Mouse (Mus musculus) MEL-GATA-1-ER (cell line): ENCODE results near the gene Sohlh2.

Experiments
- DNase-seq: peaks from one replicate; pipeline ENCODE4 v3.0.0-alpha.2; 2012; ENCODE audit warnings: low read depth; ENCODE audit errors: extremely low read depth

Sohlh2 gene

GRCm38 (mm10) chr3:55206413-55206812 is 24.6 kb downstream of the Sohlh2 start:
- no peak for DNase-seq

- DNase-seq = no peak
Observed at GRCm38 (mm10) chr3:55207665-55208064, 25.8 kb downstream of the Sohlh2 start.

GRCm38 (mm10) chr3:55212254-55212653 is 30.4 kb downstream of the Sohlh2 start:
- DNase-seq = no peak

- DNase-seq = no peak
Observed at GRCm38 (mm10) chr3:55213785-55214184, 32.0 kb downstream of the Sohlh2 start.

GRCm38 (mm10) chr3:55214413-55214812 is 32.6 kb downstream of the Sohlh2 start:
- no peak for DNase-seq

- no peak for DNase-seq
Observed at GRCm38 (mm10) chr3:55222502-55222901, 40.7 kb downstream of the Sohlh2 start.

GRCm38 (mm10) chr3:55223862-55224261 is 42.0 kb downstream of the Sohlh2 start:
- no peak for DNase-seq

GRCm38 (mm10) chr3:55226501-55227213 is 44.8 kb downstream of the Sohlh2 start:
- no peak for DNase-seq

GRCm38 (mm10) chr3:55227214-55227581 is 45.4 kb downstream of the Sohlh2 start:
- DNase-seq = no peak

GRCm38 (mm10) chr3:55241730-55242421 is 60.0 kb downstream of the Sohlh2 start, which contains the start of gene Dclk1:
Gene Dclk1 (plus strand): TSS chr3:55242364.
- DNase-seq = no peak

GRCm38 (mm10) chr3:55242422-55243055 is 60.7 kb downstream of the Sohlh2 start:
- no peak for DNase-seq

GRCm38 (mm10) chr3:55243056-55243471 is 61.2 kb downstream of the Sohlh2 start:
- no peak for DNase-seq

- DNase-seq = no peak
Observed at GRCm38 (mm10) chr3:55244087-55244486, 62.3 kb downstream of the Sohlh2 start.

- no peak for DNase-seq
Observed at GRCm38 (mm10) chr3:55246618-55247272, 64.9 kb downstream of the Sohlh2 start.

GRCm38 (mm10) chr3:55248048-55248447 is 66.2 kb downstream of the Sohlh2 start:
- no peak for DNase-seq

GRCm38 (mm10) chr3:55248508-55248907 is 66.7 kb downstream of the Sohlh2 start:
- no peak for DNase-seq

- no peak for DNase-seq
Observed at GRCm38 (mm10) chr3:55250631-55251030, 68.8 kb downstream of the Sohlh2 start.
